Mouse (Mus musculus) brain, embryonic 14.5 days (tissue): ENCODE data around the gene Rad50. TPM values are rescaled to one million over a fixed set of nuclear protein-coding genes. Genes with fewer than 3 reads are reported as not detected.

Experiments
- DNase-seq: peaks from one replicate; pipeline ENCODE4 v3.0.0-alpha.2; 2011; ENCODE audit warnings: low read depth
- CTCF ChIP-seq: fragments of 200-500 bp; IDR thresholded peaks from 2 replicates; pipeline ENCODE4 v1.5.1; 2012; ENCODE audit warnings: inconsistent platforms, mild to moderate bottlenecking, moderate library complexity, borderline replicate concordance; ENCODE audit not compliant: insufficient read depth, insufficient read length; ENCODE audit errors: extremely low read depth
- POLR2A ChIP-seq: fragments of 200-500 bp; IDR thresholded peaks from 2 replicates; pipeline ENCODE4 v1.6.1; 2012; ENCODE audit warnings: mild to moderate bottlenecking, inconsistent platforms, borderline replicate concordance; ENCODE audit not compliant: poor library complexity, insufficient read depth, insufficient read length, severe bottlenecking; ENCODE audit errors: extremely low read depth
- polyA plus RNA-seq: library from polyadenylated mRNA; depleted of rRNA; stranded (reverse); fragments of >200 nt; gene quantifications from 2 replicates; pipeline ENCODE4 v1.2.3, GENCODE M21; 2012; rRNA removed

Gene Rad50
- polyA plus RNA-seq, 1 experiment: 6.4 TPM

GRCm38 (mm10) chr11:53617562-53618109, 89.5 kb downstream of the Rad50 start:
- no peak for TF ChIP-seq POLR2A
- no peak for TF ChIP-seq CTCF

GRCm38 (mm10) chr11:53616748-53617558, 90.2 kb downstream of the Rad50 start:
- DNase-seq: no peak
- TF ChIP-seq CTCF: no peak
- TF ChIP-seq POLR2A: no peak

More at GRCm38 (mm10) chr11:53617562-53618109, 89.5 kb downstream of the Rad50 start:
- no peak for DNase-seq

GRCm38 (mm10) chr11:53615575-53615974, 91.5 kb downstream of the Rad50 start:
- DNase-seq: no peak
- no peak for TF ChIP-seq POLR2A
- no peak for TF ChIP-seq CTCF

GRCm38 (mm10) chr11:53615172-53615571, 91.9 kb downstream of the Rad50 start:
- DNase-seq: no peak

GRCm38 (mm10) chr11:53609672-53610071, 97.4 kb downstream of the Rad50 start:
- TF ChIP-seq POLR2A (no peak), CTCF (no peak)
- no peak for DNase-seq

More at GRCm38 (mm10) chr11:53615172-53615571, 91.9 kb downstream of the Rad50 start:
- no peak for TF ChIP-seq POLR2A
- no peak for TF ChIP-seq CTCF

GRCm38 (mm10) chr11:53609231-53609630, 97.9 kb downstream of the Rad50 start:
- TF ChIP-seq POLR2A (no peak), CTCF (no peak)
- no peak for DNase-seq

GRCm38 (mm10) chr11:53605609-53606008, 101.5 kb downstream of the Rad50 start:
- TF ChIP-seq CTCF: no peak
- no peak for TF ChIP-seq POLR2A

GRCm38 (mm10) chr11:53604983-53605382, 102.1 kb downstream of the Rad50 start:
- TF ChIP-seq CTCF (no peak), POLR2A (no peak)
- no peak for DNase-seq

More at GRCm38 (mm10) chr11:53605609-53606008, 101.5 kb downstream of the Rad50 start:
- peak; percentile 39 for DNase-seq

Other genes with a start within 250 kb of the Rad50 start
- gene Gm9837, start 236.8 kb downstream of the Rad50 start, polyA plus RNA-seq: not detected in 2 replicates
- gene Gm9945, start 227.2 kb downstream of the Rad50 start, polyA plus RNA-seq: not detected in 2 replicates
- gene Sowaha, start 227.0 kb downstream of the Rad50 start, polyA plus RNA-seq: 1.1 and 1.6 TPM in 2 replicates
- 36.5 and 38.4 TPM in 2 replicates for gene Sept8, start 188.1 kb downstream of the Rad50 start, polyA plus RNA-seq
- gene Kif3a, start 139.9 kb downstream of the Rad50 start, polyA plus RNA-seq: 79.4 and 100 TPM in 2 replicates
- gene Il4, start 88.7 kb downstream of the Rad50 start, polyA plus RNA-seq: 0.14 TPM in 1 of 2 replicates, not detected in the other
- not detected in 2 replicates for gene Il13, start 72.6 kb downstream of the Rad50 start, polyA plus RNA-seq
- gene Il5, start 13.5 kb upstream of the Rad50 start, polyA plus RNA-seq: 0.08 TPM in 1 of 2 replicates, not detected in the other
- gene Irf1, start 62.7 kb upstream of the Rad50 start, polyA plus RNA-seq: 2.7 and 3.4 TPM in 2 replicates
- 0.13 TPM in 1 of 2 replicates, not detected in the other for gene Gm17334, start 65.9 kb upstream of the Rad50 start, polyA plus RNA-seq
- gene Gm12216, start 151.9 kb upstream of the Rad50 start, polyA plus RNA-seq: 0.11 and 0.15 TPM in 2 replicates
- 12.7 and 14.9 TPM in 2 replicates for gene Slc22a5, start 184.3 kb upstream of the Rad50 start, polyA plus RNA-seq